Mouse (Mus musculus): ENCODE data around the gene Cfap298. TPM values are rescaled to one million over a fixed set of nuclear protein-coding genes. Genes with fewer than 3 reads are reported as not detected.

Gene Cfap298
- polyA plus RNA-seq, 1 experiment from 2014 or later = 16.1 TPM

GRCm38 (mm10) chr16:90897651-90898050, 37.3 kb downstream of the Cfap298 start:
- Histone ChIP-seq H3K9ac (ENCODE audit: low read depth, low read length) (no peak overlapping the region), H3K36me3 (ENCODE audit: control insufficient read depth, insufficient read depth) (no peaks in the 10 kb centered on the region), H3K27me3 (ENCODE audit: control insufficient read depth, insufficient read depth, low read depth, low read length) (no peaks in the 10 kb centered on the region), H3K4me2 (ENCODE audit: low read depth, low read length) (no peak overlapping the region), H3K27ac (ENCODE audit: low read length) (no peak overlapping the region), H3K4me1 (ENCODE audit: control insufficient read depth, low read depth, low read length) (no peaks in the 10 kb centered on the region), H3K4me3 (ENCODE audit: low read depth, low read length) (no peak overlapping the region), H3K9me3 (replicated peaks; ENCODE audit: control insufficient read depth, low read length) (no peaks in the 10 kb centered on the region)
- ATAC-seq (ENCODE audit: low read depth) = no peak
- WGBS (ENCODE audit: insufficient replicate concordance) = 67% methylated on average over 3 of the region's 3 CpGs

- H3K4me3 ChIP-seq (ENCODE audit: low read depth, low read length) = no peak overlapping the region
- no peak overlapping the region for H3K27ac ChIP-seq (ENCODE audit: low read length)
- H3K4me2 ChIP-seq (ENCODE audit: low read depth, low read length) = no peak overlapping the region
- H3K9ac ChIP-seq (ENCODE audit: low read depth, low read length) = no peak overlapping the region
- H3K27me3 ChIP-seq (ENCODE audit: control insufficient read depth, insufficient read depth, low read depth, low read length) = no peaks in the 10 kb centered on the region
- H3K9me3 ChIP-seq (replicated peaks; ENCODE audit: control insufficient read depth, low read length) = no peaks in the 10 kb centered on the region
- ATAC-seq (ENCODE audit: low read depth) = no peak
- H3K4me1 ChIP-seq (ENCODE audit: control insufficient read depth, low read depth, low read length) = no peaks in the 10 kb centered on the region
- H3K36me3 ChIP-seq (ENCODE audit: control insufficient read depth, insufficient read depth) = no peaks in the 10 kb centered on the region
- WGBS (ENCODE audit: insufficient replicate concordance) = 47% methylated on average over 9 of the region's 9 CpGs
Measured at GRCm38 (mm10) chr16:90893792-90894191, 41.1 kb downstream of the Cfap298 start.

GRCm38 (mm10) chr16:90893019-90893418, 41.9 kb downstream of the Cfap298 start:
- no peak overlapping the region for H3K27ac ChIP-seq (ENCODE audit: low read length)
- H3K9me3 ChIP-seq (replicated peaks; ENCODE audit: control insufficient read depth, low read length) = no peaks in the 10 kb centered on the region
- no peaks in the 10 kb centered on the region for H3K27me3 ChIP-seq (ENCODE audit: control insufficient read depth, insufficient read depth, low read depth, low read length)
- no peak overlapping the region for H3K4me3 ChIP-seq (ENCODE audit: low read depth, low read length)
- 81% methylated on average over 7 of the region's 7 CpGs for WGBS (ENCODE audit: insufficient replicate concordance)
- no peak overlapping the region for H3K9ac ChIP-seq (ENCODE audit: low read depth, low read length)
- no peaks in the 10 kb centered on the region for H3K36me3 ChIP-seq (ENCODE audit: control insufficient read depth, insufficient read depth)
- H3K4me1 ChIP-seq (ENCODE audit: control insufficient read depth, low read depth, low read length) = no peaks in the 10 kb centered on the region
- H3K4me2 ChIP-seq (ENCODE audit: low read depth, low read length) = no peak overlapping the region
- ATAC-seq (ENCODE audit: low read depth) = no peak

DNA sequence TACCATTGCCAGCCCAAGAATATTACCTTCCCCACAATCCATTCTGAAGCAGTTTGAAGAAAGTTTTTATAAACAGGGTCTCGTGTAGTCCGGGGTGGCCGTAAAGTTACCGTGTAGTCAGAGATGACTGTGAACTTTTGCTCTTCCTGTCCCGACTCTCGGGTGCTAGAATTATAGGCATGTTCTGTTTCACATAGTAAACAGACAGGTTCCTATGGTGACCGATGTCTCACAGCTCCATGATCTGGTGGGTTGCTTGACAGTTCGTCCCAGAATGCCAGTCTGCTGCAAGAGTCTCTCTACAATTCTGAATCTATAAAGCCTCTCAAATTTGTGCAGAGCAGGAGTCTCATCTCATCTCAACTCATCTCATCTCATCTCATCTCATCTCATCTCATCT, 42.8 kb downstream of the Cfap298 start:
- no peak for ATAC-seq (ENCODE audit: low read depth)
- H3K27ac ChIP-seq (ENCODE audit: low read length) = no peak overlapping the region
- WGBS (ENCODE audit: insufficient replicate concordance) = 42% methylated on average over 8 of the region's 8 CpGs
- H3K4me1 ChIP-seq (ENCODE audit: control insufficient read depth, low read depth, low read length) = no peaks in the 10 kb centered on the region
- H3K9ac ChIP-seq (ENCODE audit: low read depth, low read length) = no peak overlapping the region
- H3K27me3 ChIP-seq (ENCODE audit: control insufficient read depth, insufficient read depth, low read depth, low read length) = no peaks in the 10 kb centered on the region
- no peaks in the 10 kb centered on the region for H3K9me3 ChIP-seq (replicated peaks; ENCODE audit: control insufficient read depth, low read length)
- H3K36me3 ChIP-seq (ENCODE audit: control insufficient read depth, insufficient read depth) = no peaks in the 10 kb centered on the region
- H3K4me3 ChIP-seq (ENCODE audit: low read depth, low read length) = no peak overlapping the region
- no peak overlapping the region for H3K4me2 ChIP-seq (ENCODE audit: low read depth, low read length)

GRCm38 (mm10) chr16:90891601-90892000, 43.3 kb downstream of the Cfap298 start:
- no peaks in the 10 kb centered on the region for H3K36me3 ChIP-seq (ENCODE audit: control insufficient read depth, insufficient read depth)
- no peak overlapping the region for H3K4me3 ChIP-seq (ENCODE audit: low read depth, low read length)
- H3K27me3 ChIP-seq (ENCODE audit: control insufficient read depth, insufficient read depth, low read depth, low read length) = no peaks in the 10 kb centered on the region
- H3K4me1 ChIP-seq (ENCODE audit: control insufficient read depth, low read depth, low read length) = no peaks in the 10 kb centered on the region
- H3K9me3 ChIP-seq (replicated peaks; ENCODE audit: control insufficient read depth, low read length) = no peaks in the 10 kb centered on the region
- no peak for ATAC-seq (ENCODE audit: low read depth)
- no peak overlapping the region for H3K4me2 ChIP-seq (ENCODE audit: low read depth, low read length)
- H3K9ac ChIP-seq (ENCODE audit: low read depth, low read length) = no peak overlapping the region
- 61% methylated on average over 14 of the region's 14 CpGs for WGBS (ENCODE audit: insufficient replicate concordance)
- no peak overlapping the region for H3K27ac ChIP-seq (ENCODE audit: low read length)

- H3K9ac ChIP-seq (ENCODE audit: low read depth, low read length) = no peak overlapping the region
- no peak overlapping the region for H3K4me3 ChIP-seq (ENCODE audit: low read depth, low read length)
- H3K27me3 ChIP-seq (ENCODE audit: control insufficient read depth, insufficient read depth, low read depth, low read length) = no peaks in the 10 kb centered on the region
- ATAC-seq (ENCODE audit: low read depth) = no peak
- H3K9me3 ChIP-seq (replicated peaks; ENCODE audit: control insufficient read depth, low read length) = no peaks in the 10 kb centered on the region
- H3K27ac ChIP-seq (ENCODE audit: low read length) = no peak overlapping the region
- no peak overlapping the region for H3K4me2 ChIP-seq (ENCODE audit: low read depth, low read length)
- no peaks in the 10 kb centered on the region for H3K36me3 ChIP-seq (ENCODE audit: control insufficient read depth, insufficient read depth)
- WGBS (ENCODE audit: insufficient replicate concordance) = 72% methylated on average over 9 of the region's 9 CpGs
- H3K4me1 ChIP-seq (ENCODE audit: control insufficient read depth, low read depth, low read length) = no peaks in the 10 kb centered on the region
Measured at GRCm38 (mm10) chr16:90890683-90891082, 44.2 kb downstream of the Cfap298 start.

DNA sequence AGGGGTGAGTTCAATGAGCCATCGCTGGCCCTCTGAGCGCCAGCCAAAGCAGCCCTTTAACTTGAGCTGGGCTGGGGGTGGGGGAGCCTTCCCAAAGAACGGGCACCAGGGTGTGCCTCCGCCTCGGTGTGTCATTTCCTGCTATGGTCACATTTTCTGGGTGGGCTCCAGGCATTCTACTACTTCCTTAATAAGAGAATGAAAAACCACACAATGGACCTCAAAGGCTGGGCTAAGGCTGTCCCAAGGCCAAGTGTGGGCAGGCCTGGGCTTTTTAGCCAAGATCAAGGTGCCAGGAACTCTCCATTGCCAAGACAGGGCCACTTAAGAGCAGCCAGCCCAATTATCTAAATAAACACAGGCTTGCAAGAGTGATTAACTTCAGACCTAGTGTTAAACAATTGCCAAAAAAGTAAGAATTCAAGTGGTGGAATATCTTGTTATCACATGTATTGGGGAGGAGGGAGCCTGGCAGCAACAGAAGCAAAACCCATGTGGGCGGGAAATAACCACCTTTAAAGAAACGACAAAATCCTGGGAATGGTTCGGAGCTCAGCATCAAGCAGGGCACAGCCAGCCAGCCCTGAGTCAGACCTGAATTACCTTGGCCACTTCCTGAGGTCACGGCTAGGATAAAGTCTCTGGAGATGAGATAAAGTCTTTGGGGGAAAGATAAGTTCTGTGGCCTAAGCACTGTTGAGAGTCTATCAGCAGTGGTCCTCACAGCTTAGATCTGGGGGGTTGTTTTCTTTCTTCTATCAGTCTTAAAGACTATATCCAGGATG, 48.9 kb downstream of the Cfap298 start:
- no peaks in the 10 kb centered on the region for H3K9me3 ChIP-seq (replicated peaks; ENCODE audit: control insufficient read depth, low read length)
- no peak for ATAC-seq (ENCODE audit: low read depth)
- H3K9ac ChIP-seq (ENCODE audit: low read depth, low read length) = no peak overlapping the region
- H3K4me3 ChIP-seq (ENCODE audit: low read depth, low read length) = no peak overlapping the region
- H3K36me3 ChIP-seq (ENCODE audit: control insufficient read depth, insufficient read depth) = no peaks in the 10 kb centered on the region
- no peaks in the 10 kb centered on the region for H3K27me3 ChIP-seq (ENCODE audit: control insufficient read depth, insufficient read depth, low read depth, low read length)
- H3K4me1 ChIP-seq (ENCODE audit: control insufficient read depth, low read depth, low read length) = no peaks in the 10 kb centered on the region
- H3K4me2 ChIP-seq (ENCODE audit: low read depth, low read length) = no peak overlapping the region
- H3K27ac ChIP-seq (ENCODE audit: low read length) = no peak overlapping the region
- WGBS (ENCODE audit: insufficient replicate concordance) = 19% methylated on average over 9 of the region's 9 CpGs

- ATAC-seq (ENCODE audit: low read depth) = no peak
- Histone ChIP-seq H3K9me3 (replicated peaks; ENCODE audit: control insufficient read depth, low read length) (no peaks in the 10 kb centered on the region), H3K4me2 (ENCODE audit: low read depth, low read length) (no peak overlapping the region), H3K27me3 (ENCODE audit: control insufficient read depth, insufficient read depth, low read depth, low read length) (no peaks in the 10 kb centered on the region), H3K27ac (ENCODE audit: low read length) (no peak overlapping the region), H3K36me3 (ENCODE audit: control insufficient read depth, insufficient read depth) (no peaks in the 10 kb centered on the region), H3K4me1 (ENCODE audit: control insufficient read depth, low read depth, low read length) (no peaks in the 10 kb centered on the region), H3K9ac (ENCODE audit: low read depth, low read length) (no peak overlapping the region), H3K4me3 (ENCODE audit: low read depth, low read length) (no peak overlapping the region)
- 32% methylated on average over 2 of the region's 2 CpGs for WGBS (ENCODE audit: insufficient replicate concordance)
Measured at GRCm38 (mm10) chr16:90885351-90885750, 49.6 kb downstream of the Cfap298 start.

DNA sequence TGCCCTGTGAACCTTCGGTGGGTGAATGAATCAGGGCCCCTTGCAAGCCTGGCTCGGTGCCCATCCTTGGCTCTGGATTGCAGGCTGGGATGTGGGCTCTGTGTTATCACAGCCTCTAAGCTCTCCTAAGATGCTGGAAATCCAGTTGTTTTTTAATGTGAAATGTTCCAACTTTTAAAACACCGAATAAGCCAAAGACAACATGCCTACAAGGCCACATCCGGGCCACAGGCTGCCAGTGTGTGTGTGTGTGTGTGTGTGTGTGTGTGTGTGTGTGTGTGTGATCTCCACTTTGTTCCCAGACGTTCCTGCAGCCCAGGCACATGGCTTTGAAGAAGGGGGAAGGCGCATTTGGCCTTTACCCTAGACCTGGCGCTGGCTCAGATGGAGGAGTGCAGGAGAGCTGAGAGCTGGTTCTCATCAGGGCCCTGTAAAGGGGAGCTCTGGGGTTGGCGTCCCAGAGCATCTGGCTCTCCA, 52.4 kb downstream of the Cfap298 start:
- Histone ChIP-seq H3K9me3 (replicated peaks; ENCODE audit: control insufficient read depth, low read length) (no peaks in the 10 kb centered on the region), H3K4me2 (ENCODE audit: low read depth, low read length) (no peak overlapping the region), H3K4me3 (ENCODE audit: low read depth, low read length) (no peak overlapping the region), H3K36me3 (ENCODE audit: control insufficient read depth, insufficient read depth) (no peaks in the 10 kb centered on the region), H3K27ac (ENCODE audit: low read length) (no peak overlapping the region), H3K27me3 (ENCODE audit: control insufficient read depth, insufficient read depth, low read depth, low read length) (no peaks in the 10 kb centered on the region), H3K4me1 (ENCODE audit: control insufficient read depth, low read depth, low read length) (no peaks in the 10 kb centered on the region), H3K9ac (ENCODE audit: low read depth, low read length) (no peak overlapping the region)
- no peak for ATAC-seq (ENCODE audit: low read depth)
- WGBS (ENCODE audit: insufficient replicate concordance) = 45% methylated on average over 8 of the region's 8 CpGs
